Mouse (Mus musculus) ovary, postnatal 14 days (tissue): ENCODE data around the gene Slc9a6.

Experiments
- DNase-seq: peaks from one replicate; pipeline ENCODE4 v3.0.0; 2022; ENCODE audit warnings: low spot score

The Slc9a6 gene

DNA sequence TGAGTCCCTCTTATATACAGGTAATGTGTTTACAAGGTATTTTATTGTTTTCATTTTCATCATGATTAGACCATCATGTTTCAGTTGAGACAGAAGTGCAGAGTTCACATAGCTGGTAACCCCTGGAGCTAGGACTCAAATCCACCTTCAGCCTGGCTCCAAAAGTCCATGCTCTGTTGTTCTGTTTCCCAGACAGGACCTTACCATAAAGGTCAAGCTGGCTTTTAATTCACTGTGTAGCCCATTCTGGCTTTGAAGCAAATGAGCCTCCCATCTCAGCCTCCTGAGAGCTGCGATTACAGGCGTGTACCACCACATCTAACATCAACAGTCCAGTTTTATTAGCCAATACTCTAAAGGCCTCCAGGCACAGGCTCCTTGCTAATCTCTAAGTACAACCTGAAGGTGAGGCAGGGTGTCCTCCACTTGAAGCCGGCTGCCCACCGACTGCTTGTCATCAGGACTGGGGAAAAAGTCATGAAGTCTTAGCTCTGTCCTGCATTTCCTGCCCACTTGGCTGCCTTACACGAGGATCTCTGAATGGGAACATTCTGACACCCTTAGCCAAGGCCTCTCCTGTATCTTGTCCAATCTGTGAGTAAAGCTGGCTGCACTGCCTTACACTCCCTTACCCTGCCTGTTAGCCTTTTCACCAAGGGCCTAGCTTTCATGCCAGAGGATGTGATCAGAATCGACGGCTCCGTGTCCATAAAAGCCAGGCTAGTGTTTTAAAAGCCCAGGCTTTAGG is 55.8 kb downstream of the Slc9a6 start:
- DNase-seq, result no peak

DNA sequence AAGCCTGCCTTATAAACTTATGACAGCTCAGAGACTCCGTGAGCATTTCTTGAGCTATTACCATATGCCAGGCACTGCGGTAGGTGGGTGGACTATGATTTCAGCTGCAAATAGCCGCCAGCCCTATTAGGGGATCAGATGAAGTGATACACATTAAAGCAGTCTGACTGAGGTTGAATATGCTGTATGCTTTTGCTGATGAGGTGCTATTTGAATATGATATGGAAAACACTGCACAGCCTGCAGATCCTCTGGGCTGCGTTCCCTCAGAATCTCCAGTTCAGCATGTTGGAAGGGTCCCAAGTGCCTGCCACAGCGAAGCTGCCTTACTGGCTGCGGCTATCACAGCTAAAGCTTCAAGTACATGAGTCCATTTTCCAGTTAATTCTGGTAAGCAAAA is 57.7 kb downstream of the Slc9a6 start:
- no peak for DNase-seq

DNA sequence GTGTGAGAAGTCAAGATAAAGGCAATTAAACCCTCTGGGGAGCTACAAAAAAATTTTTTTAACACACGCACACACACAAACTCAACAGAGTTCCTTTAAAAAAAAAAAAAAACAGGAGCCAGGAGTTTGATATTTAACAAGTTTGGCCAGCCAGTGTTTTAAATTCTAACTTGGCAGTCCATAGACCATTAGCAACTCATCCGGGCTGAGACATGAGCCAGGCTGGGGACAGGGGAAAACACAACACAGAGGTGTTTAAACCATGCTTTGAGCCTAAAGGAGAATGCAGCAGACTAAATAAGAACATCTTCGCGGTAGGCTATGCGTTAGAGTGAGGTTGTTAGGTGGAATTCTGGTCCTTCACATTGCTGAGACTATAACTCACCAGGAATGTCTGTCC is 58.5 kb downstream of the Slc9a6 start:
- DNase-seq, result no peak

DNA sequence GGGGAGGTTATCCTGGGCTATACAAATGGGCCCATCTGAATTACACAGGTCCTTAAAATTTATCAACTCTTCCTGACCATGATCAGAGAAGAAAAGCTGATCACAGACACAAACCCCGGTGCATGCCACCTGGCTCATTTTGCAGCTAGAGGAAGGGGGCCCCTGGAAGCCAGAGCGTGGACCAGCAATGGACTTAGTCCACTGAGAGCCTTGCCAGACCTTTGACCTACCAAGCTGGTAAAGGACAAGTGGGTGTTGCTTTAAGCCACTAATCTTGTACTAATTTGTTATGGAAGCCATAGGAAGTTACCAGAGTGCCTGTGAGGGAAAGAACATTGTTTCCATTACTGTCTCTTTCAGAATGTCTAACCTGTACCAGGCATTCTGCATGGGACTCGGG is 58.9 kb downstream of the Slc9a6 start:
- DNase-seq, result no peak

DNA sequence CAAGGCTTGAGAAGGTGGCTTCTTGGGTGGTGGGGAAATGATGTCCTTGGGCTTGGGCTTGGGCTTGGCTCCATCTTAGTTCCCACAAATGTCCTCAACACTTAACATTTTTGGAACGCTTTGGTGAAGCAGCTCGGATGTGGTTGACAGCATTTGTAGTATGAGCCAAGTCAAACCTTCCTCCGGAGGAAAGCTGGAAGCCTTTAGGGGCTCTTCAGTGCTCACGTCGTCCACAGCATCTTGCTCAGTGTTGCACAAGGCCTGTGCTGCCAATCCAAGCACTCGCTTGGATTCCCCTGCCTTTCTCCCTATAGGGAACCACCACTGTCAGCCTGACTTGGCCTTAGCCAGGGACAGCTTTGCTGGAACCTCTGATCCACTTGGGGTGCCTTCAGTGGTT is 66.0 kb downstream of the Slc9a6 start:
- no peak for DNase-seq

DNA sequence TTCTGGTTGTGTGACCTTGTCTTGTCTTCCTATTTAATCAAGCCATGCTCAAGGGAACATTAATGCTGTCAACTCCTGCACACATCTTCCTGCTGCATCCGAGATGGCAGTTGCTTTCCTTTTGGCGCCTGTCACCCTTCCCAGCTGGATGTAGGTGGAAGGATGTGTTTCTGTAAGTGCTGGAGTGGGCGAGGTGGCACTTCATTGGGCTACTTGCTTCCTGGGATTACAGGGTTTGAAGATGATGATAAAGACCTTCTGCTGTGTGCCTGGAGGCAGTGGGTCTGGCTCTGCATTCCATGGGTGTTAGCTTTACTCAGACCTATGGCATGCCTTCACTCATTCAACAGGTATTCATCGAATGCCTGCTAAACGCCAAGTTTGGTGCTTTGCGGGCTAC is 68.2 kb downstream of the Slc9a6 start:
- DNase-seq, result no peak

DNA sequence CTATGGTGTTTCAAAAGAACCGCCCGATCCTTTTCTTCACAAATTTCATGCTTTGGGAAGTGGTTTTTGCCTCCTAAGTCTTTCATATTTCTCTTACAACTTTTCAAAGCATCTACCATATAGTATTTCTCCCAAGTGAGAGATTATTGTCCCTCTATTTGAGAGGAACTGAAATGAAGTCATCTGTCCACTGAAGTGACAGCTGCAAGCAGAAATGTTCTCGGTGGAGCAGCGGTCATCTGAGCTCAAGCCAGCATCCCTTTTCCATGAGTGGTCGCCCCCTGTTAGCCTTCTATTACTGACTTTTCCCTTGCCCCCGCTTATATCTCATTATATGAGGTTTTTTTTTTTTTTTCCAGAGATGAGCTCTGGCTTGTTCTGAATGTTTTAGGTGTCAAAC is 69.5 kb downstream of the Slc9a6 start:
- DNase-seq, result no peak

DNA sequence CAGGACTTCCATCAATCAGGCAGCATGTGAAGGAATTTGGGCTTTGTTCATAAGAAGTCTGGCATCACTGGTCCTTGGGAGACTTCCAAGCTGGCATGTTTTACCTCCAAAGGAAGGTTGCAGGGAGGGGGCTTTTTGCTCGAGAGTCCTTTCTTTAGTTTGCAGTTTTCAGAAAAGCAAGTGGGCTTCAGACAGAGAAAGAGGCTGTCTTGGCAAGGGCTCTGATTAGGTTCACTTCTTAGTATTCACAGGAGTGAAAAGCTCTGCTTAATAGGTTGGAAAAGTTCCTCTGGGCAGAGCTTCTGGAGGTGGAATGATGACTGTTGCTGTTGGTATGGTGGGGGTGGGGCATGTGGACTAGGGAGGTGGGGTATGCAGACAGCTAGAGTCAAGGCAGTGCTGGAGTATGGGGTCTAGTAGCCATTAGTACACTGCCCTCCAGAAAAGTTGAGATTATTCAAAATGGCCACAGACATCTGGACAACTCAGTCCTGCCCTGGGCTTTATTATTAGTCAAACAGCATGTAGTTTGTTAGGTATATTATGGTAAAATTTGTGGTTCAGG is 72.7 kb downstream of the Slc9a6 start:
- no peak for DNase-seq

DNA sequence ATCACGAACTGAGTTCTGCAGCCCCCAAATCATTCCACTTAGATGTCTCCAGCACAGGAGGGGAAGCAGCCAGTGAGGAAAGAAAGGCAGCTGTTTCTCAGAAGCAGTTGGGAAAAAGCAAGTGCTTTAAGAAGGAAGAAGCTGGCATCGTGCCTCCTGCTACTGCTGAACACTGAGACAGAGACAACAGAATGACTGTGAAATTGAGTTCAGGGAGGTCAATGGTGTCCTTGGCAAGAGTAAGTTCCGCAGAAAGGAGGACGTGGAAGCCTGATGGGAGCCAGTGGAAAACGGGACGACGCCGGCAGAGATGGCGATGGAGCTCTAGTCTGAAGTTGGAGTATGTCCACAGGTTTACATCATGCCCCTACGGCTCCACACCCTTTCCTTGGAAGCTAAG is 74.0 kb downstream of the Slc9a6 start:
- DNase-seq, result no peak

DNA sequence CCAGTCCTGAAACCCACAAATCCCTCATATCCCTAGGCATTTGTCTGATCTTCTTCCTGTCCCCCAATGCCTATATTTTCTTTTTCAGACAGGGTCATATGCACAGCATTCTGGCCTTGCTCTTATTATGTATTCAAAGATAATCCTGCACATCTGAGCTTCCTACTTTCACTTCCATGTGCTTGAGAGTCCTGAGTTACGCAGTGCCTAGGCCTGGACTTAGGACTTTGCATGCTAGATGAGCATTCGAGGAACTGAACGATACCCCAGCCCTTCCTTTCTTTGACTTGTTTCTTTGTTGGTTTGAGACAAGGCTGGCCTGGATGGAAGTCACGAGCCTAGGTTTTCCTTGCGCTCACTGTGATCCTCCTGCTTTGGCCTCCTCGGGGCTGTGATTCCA is 83.0 kb downstream of the Slc9a6 start:
- DNase-seq, result no peak

DNA sequence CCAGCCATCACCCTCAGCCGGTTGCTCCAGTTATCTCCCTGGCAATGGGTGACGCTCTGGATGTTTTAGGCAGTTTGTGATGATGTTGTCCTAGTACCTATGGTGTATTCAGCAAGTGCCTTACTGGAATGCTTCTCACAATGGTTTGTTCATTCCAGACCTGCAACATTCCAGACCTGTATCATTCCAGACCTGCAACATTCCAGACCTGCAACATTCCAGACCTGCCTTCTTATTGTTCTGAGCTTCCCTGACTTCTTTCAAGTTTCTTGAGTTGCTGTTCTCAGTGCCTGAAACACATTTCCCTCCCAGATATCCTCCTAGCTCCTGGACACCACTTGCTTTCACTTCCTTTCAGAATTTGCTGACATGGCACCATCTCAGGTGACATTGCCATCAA is 85.0 kb downstream of the Slc9a6 start:
- DNase-seq, result no peak

DNA sequence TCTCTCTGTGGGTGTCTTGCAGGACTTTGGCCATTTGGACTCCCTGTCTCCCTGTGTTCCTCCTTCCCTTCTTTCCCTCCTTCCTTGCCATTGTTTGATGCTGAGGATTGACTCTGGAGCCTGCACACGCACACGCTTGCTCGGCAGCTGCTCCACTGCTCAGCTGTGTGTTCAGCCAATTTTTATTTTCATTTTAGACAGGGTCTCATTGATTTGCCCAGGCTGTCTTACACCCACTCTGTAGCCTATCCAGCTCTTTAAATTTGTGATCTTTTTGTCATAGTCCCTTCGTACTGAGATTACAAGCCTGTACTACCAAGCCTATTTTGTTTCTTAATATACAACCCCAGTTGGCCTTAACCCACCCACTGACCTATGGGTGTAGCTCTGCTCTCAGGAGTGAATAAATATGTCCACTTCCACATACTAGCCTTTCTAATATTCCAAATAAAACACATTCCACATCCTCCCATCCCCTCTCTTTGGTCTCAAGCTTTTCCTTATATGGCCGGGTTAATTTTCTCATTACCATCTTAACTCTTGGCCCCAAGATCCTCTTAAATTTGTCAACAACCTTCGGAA is 87.7 kb downstream of the Slc9a6 start:
- no peak for DNase-seq

DNA sequence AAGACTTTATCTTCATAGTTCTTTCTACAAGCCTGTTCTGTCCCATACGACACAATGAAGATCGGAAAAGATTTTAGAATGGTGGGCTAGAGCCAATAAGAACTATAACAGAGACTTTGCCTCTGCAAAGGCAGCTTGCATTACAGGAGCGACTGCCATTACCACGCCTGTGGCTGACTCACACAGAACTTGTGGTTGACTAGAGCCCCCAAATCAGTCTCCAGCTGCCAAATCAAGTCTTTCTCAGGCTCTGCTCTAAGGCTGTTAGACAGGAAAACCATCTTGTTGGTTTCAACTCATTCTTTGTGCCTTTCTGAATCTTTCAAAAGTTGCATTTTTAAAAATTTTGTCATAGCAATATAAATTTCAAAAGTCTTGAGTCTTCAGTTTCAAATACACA is 88.3 kb downstream of the Slc9a6 start:
- no peak for DNase-seq

DNA sequence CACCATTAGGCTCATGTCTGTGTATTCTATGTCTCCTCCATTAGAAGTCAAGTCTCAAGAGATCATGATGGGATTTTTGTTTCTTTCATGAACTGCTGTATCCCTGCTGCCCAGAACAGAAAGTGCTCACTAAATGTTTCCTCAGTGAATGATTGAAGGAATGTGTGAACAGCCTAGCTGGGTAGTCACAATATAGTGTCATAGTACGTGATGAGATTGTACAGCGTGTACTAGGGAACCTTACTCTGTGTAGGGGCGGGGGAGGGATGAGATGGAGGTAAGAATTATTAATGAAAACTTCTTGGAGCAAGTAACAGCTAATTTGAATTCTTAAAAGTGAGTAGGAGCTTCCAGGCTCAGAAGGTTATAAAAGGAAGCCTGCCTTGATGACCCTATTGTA is 91.7 kb downstream of the Slc9a6 start:
- DNase-seq, result no peak

DNA sequence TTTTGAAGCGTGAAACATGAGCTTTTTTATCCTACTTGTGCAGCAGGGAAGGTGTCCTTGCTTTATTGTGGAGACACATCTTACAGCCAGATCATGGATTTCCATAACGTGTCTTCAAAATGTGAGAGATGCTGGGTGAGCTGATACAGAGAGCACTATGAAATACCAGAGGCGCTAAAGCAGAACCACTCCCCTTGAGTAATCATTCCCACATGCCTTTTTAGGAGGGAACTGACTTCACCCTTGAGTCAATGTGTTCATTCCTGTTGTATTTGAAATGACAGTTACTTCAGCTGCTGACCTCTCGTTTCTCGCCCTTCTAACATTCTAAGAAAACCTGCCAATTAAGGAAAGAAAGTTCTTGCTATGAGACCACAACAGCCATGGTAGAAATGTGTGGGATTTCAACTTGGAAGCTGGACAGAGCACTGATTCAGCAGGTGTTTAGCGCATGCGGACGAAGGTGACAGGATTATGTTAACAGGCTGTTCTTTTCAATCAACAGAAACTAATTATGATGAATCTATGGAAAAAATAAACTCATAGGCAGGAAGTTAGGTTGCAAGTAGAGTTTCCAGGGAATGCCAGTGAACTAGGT is 94.5 kb downstream of the Slc9a6 start:
- DNase-seq, result no peak

DNA sequence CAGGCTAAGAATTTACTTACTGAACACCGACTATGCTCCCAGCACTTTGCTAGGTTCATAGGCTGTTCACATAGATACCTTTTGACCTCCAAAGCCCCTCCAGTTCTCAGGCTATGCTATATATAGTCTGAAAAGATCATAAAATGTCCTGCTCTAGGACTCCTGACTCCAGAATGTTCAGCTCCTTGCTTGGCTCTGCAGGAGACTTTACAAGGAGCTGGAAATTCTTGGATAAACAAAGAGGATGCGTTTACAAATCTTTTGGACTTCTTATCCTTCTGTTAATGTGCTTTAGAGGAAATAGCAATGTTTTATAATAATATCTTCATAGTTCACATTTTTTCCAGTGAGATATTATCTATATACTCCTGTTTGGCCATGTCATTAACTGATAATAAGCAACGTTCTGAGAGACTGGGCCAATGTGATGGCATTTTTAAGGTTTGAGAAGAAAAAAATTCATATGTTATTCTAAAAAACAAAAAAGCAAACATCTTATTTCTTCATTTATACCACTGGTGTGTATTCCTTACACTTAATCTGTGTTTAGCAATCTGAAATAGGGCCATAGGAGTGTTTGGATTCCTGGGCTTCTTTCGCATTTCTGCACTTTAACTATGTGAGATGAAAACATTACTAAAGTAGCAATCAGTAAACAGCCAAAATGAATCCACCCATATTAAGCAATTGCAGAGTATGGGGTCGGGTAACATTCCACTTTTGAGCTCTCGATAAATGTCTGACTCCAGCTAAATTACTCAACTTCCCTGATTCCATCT is 99.2 kb downstream of the Slc9a6 start:
- DNase-seq, result no peak

DNA sequence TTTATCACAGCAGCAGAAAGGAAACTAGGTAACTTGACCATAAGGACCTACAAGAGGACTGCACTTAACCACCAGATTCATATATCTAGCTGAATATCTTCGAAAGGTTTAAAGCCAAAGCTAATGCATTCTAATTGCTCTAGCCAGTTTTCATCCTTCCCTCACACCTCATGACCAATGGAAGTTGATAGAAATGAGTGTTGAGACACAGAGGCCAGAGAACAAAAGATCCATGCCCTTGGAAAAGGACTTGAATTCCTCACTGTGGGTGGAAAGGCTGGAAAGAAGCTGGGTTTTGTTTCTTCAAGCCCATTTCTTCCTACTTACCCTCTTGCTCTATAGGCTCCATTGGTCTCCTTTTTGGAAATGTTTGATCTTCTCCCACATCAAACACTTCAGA is 101.0 kb downstream of the Slc9a6 start:
- DNase-seq, result no peak

DNA sequence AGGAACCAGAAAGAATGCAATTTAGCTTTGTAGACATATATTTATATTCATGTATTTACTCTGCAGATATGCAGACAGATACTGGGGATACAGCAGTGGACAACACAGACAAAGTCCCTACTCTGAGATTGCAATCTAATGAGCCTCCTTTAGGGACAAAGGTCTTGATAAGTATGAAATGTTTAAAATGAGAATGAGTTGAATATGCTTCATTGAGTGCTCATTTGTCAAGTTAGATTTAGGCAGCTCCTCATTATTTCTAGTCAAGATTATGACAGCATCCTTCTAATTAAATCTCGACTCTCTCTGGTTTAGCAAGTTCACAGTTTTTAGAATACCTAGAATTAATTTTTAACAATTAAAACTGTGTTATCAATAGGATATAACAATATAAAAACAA is 103.1 kb downstream of the Slc9a6 start:
- no peak for DNase-seq
